Mouse (Mus musculus): ENCODE data around the gene Gm10031. TPM values are rescaled to one million over a fixed set of nuclear protein-coding genes. Genes with fewer than 3 reads are reported as not detected.
A peak's percentile ranks its signal among the peaks of the same experiment; 100 is the strongest.

Gm10031 gene
- polyA plus RNA-seq, 1 experiment from 2014 or later, result 1.3 TPM

- no peaks in the 10 kb centered on the region for H3K4me1 ChIP-seq (replicated peaks; ENCODE audit: control insufficient read depth, insufficient read depth, low read length)
- H3K9ac ChIP-seq (replicated peaks; ENCODE audit: low read depth, low read length), result no peak overlapping the region
- WGBS, result 86% methylated on average over 6 of the region's 6 CpGs
- no peak overlapping the region for H3K4me3 ChIP-seq (replicated peaks; ENCODE audit: low read length)
- ATAC-seq, result no peak
- no peak overlapping the region for H3K27ac ChIP-seq (ENCODE audit: low read length)
- H3K4me2 ChIP-seq (ENCODE audit: low read length), result no peak overlapping the region
- no peaks in the 10 kb centered on the region for H3K27me3 ChIP-seq (replicated peaks; ENCODE audit: control insufficient read depth, insufficient read depth, low read length)
- H3K9me3 ChIP-seq (ENCODE audit: control insufficient read depth, low read length), result no peaks in the 10 kb centered on the region
- no peaks in the 10 kb centered on the region for H3K36me3 ChIP-seq (ENCODE audit: control insufficient read depth, insufficient read depth)
Measured at GRCm38 (mm10) chr1:156537701-156538100, 13.9 kb downstream of the Gm10031 start.

DNA sequence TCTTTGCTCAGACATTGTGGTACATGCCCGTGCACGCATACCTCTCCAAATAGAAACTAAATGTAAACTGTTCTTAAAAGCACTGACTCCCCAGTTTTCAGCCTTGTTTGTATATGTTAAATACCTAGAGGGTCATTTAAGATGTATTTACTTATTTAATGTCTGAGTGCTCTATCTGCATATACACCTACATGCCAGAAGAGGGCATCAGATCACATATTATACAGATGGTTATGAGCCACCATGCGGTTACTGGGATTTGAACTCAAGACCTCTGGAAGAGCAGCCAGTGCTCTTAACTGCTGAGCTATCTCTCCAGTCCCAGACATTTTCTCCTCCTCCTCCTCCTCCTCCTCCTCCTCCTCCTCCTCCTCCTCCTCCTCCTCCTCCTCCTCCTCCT is 14.6 kb downstream of the Gm10031 start:
- H3K27me3 ChIP-seq (replicated peaks; ENCODE audit: control insufficient read depth, insufficient read depth, low read length), result no peaks in the 10 kb centered on the region
- WGBS, result 80% methylated on average over 3 of the region's 3 CpGs
- H3K9me3 ChIP-seq (ENCODE audit: control insufficient read depth, low read length), result no peaks in the 10 kb centered on the region
- H3K4me2 ChIP-seq (ENCODE audit: low read length), result no peak overlapping the region
- ATAC-seq, result no peak
- H3K27ac ChIP-seq (ENCODE audit: low read length), result no peak overlapping the region
- H3K4me1 ChIP-seq (replicated peaks; ENCODE audit: control insufficient read depth, insufficient read depth, low read length), result no peaks in the 10 kb centered on the region
- H3K9ac ChIP-seq (replicated peaks; ENCODE audit: low read depth, low read length), result no peak overlapping the region
- no peaks in the 10 kb centered on the region for H3K36me3 ChIP-seq (ENCODE audit: control insufficient read depth, insufficient read depth)
- no peak overlapping the region for H3K4me3 ChIP-seq (replicated peaks; ENCODE audit: low read length)

DNA sequence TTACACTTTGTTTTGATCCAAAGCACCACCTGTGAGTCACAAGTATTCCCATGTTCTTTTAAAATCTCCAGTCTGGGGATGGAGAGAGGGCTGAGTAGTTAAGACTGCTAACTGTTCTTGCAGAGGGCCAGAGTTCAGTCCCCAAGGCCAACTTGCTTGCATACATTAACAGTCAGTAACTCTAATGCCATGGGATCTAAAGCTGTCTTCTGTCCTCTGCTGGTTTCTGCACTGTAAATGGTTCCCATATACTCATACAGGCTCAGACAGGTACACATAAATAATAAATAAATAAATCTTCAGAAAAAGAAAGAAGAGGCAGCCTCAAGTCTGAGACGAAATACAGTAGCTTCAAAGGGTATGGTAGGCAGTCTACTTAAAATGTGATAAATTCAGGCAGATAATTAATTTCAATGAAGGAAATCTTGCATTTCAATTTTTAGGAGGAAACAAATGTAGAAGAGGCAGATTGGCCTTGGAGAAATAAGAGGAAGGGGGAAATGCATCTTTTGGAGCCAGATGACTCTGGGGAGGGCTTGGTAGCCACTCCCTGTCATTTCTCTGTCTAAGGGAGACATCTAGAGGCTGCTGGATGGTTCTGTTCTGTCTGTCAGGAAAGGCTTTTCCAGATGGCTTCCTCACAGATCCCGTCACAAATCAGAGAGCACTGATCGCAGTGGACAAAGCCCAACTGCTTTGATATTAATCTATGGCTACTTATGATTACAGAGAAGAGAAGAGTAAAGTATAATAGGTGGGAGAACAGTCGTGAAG is 16.2 kb downstream of the Gm10031 start:
- no peak overlapping the region for H3K4me3 ChIP-seq (replicated peaks; ENCODE audit: low read length)
- 42% methylated on average over 4 of the region's 4 CpGs for WGBS
- H3K27ac ChIP-seq (ENCODE audit: low read length), result no peak overlapping the region
- ATAC-seq, result peak; percentile 86
- no peak overlapping the region for H3K4me2 ChIP-seq (ENCODE audit: low read length)
- no peak overlapping the region for H3K9ac ChIP-seq (replicated peaks; ENCODE audit: low read depth, low read length)
- H3K4me1 ChIP-seq (replicated peaks; ENCODE audit: control insufficient read depth, insufficient read depth, low read length), result no peaks in the 10 kb centered on the region
- H3K36me3 ChIP-seq (ENCODE audit: control insufficient read depth, insufficient read depth), result no peaks in the 10 kb centered on the region
- H3K9me3 ChIP-seq (ENCODE audit: control insufficient read depth, low read length), result no peaks in the 10 kb centered on the region
- H3K27me3 ChIP-seq (replicated peaks; ENCODE audit: control insufficient read depth, insufficient read depth, low read length), result no peaks in the 10 kb centered on the region

GRCm38 (mm10) chr1:156543999-156544398 is 20.2 kb downstream of the Gm10031 start:
- Histone ChIP-seq H3K27ac (ENCODE audit: low read length) (no peak overlapping the region), H3K27me3 (replicated peaks; ENCODE audit: control insufficient read depth, insufficient read depth, low read length) (no peaks in the 10 kb centered on the region), H3K4me2 (ENCODE audit: low read length) (no peak overlapping the region), H3K9me3 (ENCODE audit: control insufficient read depth, low read length) (no peaks in the 10 kb centered on the region), H3K4me3 (replicated peaks; ENCODE audit: low read length) (no peak overlapping the region), H3K36me3 (ENCODE audit: control insufficient read depth, insufficient read depth) (no peaks in the 10 kb centered on the region), H3K4me1 (replicated peaks; ENCODE audit: control insufficient read depth, insufficient read depth, low read length) (no peaks in the 10 kb centered on the region), H3K9ac (replicated peaks; ENCODE audit: low read depth, low read length) (no peak overlapping the region)
- 53% methylated on average over 12 of the region's 12 CpGs for WGBS
- ATAC-seq, result no peak

DNA sequence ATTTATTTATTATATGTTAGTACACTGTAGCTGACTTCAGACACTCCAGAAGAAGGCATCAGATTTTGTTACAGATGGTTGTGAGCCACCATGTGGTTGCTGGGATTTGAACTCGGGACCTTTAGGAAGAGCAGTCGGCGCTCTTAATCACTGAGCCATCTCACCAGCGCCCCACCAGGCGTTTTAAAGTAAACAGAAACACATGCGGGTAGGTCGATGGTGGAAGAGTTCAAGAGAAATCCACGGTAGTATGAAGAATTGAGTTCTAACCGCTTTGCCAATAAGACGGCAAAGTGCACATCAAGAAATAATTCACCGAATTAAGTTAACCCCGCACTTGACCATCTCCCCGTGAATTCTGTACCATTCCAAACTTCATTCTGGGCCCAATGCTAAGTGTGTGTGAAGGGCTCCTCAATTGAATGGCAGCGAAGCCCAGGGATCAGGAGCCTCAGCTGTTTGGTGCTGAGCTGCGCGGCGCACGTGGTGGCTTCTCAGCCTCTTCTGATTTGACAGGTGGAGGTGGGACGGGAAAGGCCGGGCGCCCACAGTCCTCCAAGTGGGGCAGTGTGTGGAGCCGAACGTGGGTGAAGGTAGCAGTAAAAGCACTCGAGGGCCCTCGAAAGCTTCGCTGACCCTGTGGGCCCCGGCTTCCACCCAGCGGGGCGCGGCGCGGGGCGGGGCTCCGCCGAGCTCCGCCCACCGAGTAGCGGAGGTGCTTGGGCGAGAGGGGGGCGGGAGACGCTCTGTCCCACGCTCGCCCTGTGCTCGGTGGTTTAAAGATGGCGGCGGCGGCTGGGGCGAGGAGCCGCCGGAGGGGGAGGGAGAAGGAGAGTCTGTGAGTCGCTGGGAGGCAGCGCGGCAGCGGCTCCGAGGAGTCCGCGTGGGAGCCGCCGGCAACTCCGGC is 34.5 kb downstream of the Gm10031 start, which contains the start of gene Abl2:
Gene Abl2 (plus strand): TSS at position 763 of the 907 bp plus-strand sequence.
- Histone ChIP-seq H3K36me3 (ENCODE audit: control insufficient read depth, insufficient read depth) (no peaks in the 10 kb centered on the region), H3K27ac (ENCODE audit: low read length) (peak within 1 kb of the TSS; percentile 98), H3K4me3 (replicated peaks; ENCODE audit: low read length) (peak within 1 kb of the TSS; percentile 97), H3K4me2 (ENCODE audit: low read length) (peak within 1 kb of the TSS; percentile 69), H3K9ac (replicated peaks; ENCODE audit: low read depth, low read length) (peak within 1 kb of the TSS; percentile 98), H3K9me3 (ENCODE audit: control insufficient read depth, low read length) (no peaks in the 10 kb centered on the region), H3K4me1 (replicated peaks; ENCODE audit: control insufficient read depth, insufficient read depth, low read length) (peaks cover 7% of the 10 kb centered on the region), H3K27me3 (replicated peaks; ENCODE audit: control insufficient read depth, insufficient read depth, low read length) (no peaks in the 10 kb centered on the region)
- peak; percentile 98 for ATAC-seq
- 9% methylated on average over 60 of the region's 60 CpGs for WGBS

DNA sequence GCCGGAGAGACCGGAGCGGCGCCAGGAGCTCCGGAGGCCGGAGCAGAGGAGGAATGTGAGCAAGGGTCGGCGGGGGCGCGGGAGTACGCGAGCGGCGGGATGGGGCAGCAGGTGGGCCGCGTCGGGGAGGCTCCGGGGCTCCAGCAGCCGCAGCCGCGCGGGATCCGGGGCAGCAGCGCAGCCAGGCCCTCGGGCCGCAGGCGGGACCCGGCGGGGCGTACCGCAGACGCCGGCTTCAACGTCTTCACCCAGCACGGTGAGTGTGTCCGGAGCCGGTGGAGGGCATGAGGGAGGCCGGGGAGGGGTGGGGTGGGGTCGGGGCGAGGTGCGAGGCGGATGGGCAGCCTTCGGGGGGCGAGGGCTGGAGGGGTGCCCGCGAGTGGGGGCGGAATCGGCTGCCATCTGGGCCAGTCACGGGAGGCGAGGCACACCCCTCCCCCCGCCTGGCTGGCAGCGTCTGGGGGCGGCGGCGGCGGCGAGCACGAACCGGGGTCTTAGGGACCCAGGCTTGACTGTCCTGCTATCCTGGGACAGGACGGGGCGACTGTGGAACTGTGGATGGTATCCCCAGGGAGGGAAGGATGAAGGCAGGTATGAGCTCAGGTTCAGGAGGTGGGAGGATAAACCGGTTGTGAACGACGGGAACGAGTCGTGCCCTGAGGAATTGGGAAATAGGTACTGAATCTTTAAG is 35.3 kb downstream of the Gm10031 start:
- peak; percentile 56 for ATAC-seq
- H3K9me3 ChIP-seq (ENCODE audit: control insufficient read depth, low read length), result no peaks in the 10 kb centered on the region
- WGBS, result under 1% methylated on average over 61 of the region's 66 CpGs
- peak overlapping the region; percentile 98 for H3K27ac ChIP-seq (ENCODE audit: low read length)
- H3K27me3 ChIP-seq (replicated peaks; ENCODE audit: control insufficient read depth, insufficient read depth, low read length), result no peaks in the 10 kb centered on the region
- no peaks in the 10 kb centered on the region for H3K36me3 ChIP-seq (ENCODE audit: control insufficient read depth, insufficient read depth)
- H3K4me2 ChIP-seq (ENCODE audit: low read length), result peak overlapping the region; percentile 69
- peak overlapping the region; percentile 98 for H3K9ac ChIP-seq (replicated peaks; ENCODE audit: low read depth, low read length)
- peak overlapping the region; percentile 97 for H3K4me3 ChIP-seq (replicated peaks; ENCODE audit: low read length)
- peaks cover 7% of the 10 kb centered on the region for H3K4me1 ChIP-seq (replicated peaks; ENCODE audit: control insufficient read depth, insufficient read depth, low read length)

GRCm38 (mm10) chr1:156559641-156560020 is 35.8 kb downstream of the Gm10031 start:
- WGBS, result 10% methylated on average over 8 of the region's 8 CpGs
- peaks cover 7% of the 10 kb centered on the region for H3K4me1 ChIP-seq (replicated peaks; ENCODE audit: control insufficient read depth, insufficient read depth, low read length)
- ATAC-seq, result peak; percentile 14; the same call in 1 of the 2 replicates
- peak overlapping the region; percentile 69 for H3K4me2 ChIP-seq (ENCODE audit: low read length)
- H3K9me3 ChIP-seq (ENCODE audit: control insufficient read depth, low read length), result no peaks in the 10 kb centered on the region
- H3K27me3 ChIP-seq (replicated peaks; ENCODE audit: control insufficient read depth, insufficient read depth, low read length), result no peaks in the 10 kb centered on the region
- peak overlapping the region; percentile 97 for H3K4me3 ChIP-seq (replicated peaks; ENCODE audit: low read length)
- H3K9ac ChIP-seq (replicated peaks; ENCODE audit: low read depth, low read length), result peak overlapping the region; percentile 98
- H3K36me3 ChIP-seq (ENCODE audit: control insufficient read depth, insufficient read depth), result no peaks in the 10 kb centered on the region
- H3K27ac ChIP-seq (ENCODE audit: low read length), result peak overlapping the region; percentile 98

- no peak overlapping the region for H3K9ac ChIP-seq (replicated peaks; ENCODE audit: low read depth, low read length)
- no peaks in the 10 kb centered on the region for H3K36me3 ChIP-seq (ENCODE audit: control insufficient read depth, insufficient read depth)
- H3K4me1 ChIP-seq (replicated peaks; ENCODE audit: control insufficient read depth, insufficient read depth, low read length), result peaks cover 7% of the 10 kb centered on the region
- no peaks in the 10 kb centered on the region for H3K9me3 ChIP-seq (ENCODE audit: control insufficient read depth, low read length)
- peak overlapping the region; percentile 69 for H3K4me2 ChIP-seq (ENCODE audit: low read length)
- no peaks in the 10 kb centered on the region for H3K27me3 ChIP-seq (replicated peaks; ENCODE audit: control insufficient read depth, insufficient read depth, low read length)
- H3K4me3 ChIP-seq (replicated peaks; ENCODE audit: low read length), result peak overlapping the region; percentile 20; the same call in 1 of the 2 replicates
- WGBS, result 92% methylated on average over 9 of the region's 9 CpGs
- no peak for ATAC-seq
- no peak overlapping the region for H3K27ac ChIP-seq (ENCODE audit: low read length)
Measured at GRCm38 (mm10) chr1:156560500-156560899, 36.7 kb downstream of the Gm10031 start.

GRCm38 (mm10) chr1:156565328-156565727 is 41.5 kb downstream of the Gm10031 start:
- H3K4me1 ChIP-seq (replicated peaks; ENCODE audit: control insufficient read depth, insufficient read depth, low read length), result peaks cover 2% of the 10 kb centered on the region
- no peak for ATAC-seq
- H3K9ac ChIP-seq (replicated peaks; ENCODE audit: low read depth, low read length), result no peak overlapping the region
- H3K9me3 ChIP-seq (ENCODE audit: control insufficient read depth, low read length), result no peaks in the 10 kb centered on the region
- no peak overlapping the region for H3K4me2 ChIP-seq (ENCODE audit: low read length)
- WGBS, result 51% methylated on average over 2 of the region's 2 CpGs
- H3K27me3 ChIP-seq (replicated peaks; ENCODE audit: control insufficient read depth, insufficient read depth, low read length), result no peaks in the 10 kb centered on the region
- H3K4me3 ChIP-seq (replicated peaks; ENCODE audit: low read length), result no peak overlapping the region
- no peak overlapping the region for H3K27ac ChIP-seq (ENCODE audit: low read length)
- H3K36me3 ChIP-seq (ENCODE audit: control insufficient read depth, insufficient read depth), result no peaks in the 10 kb centered on the region
